In genomic region chr19:5871273-5871672, GRCm38 (mm10) we compare ENCODE assay signal across 10 mouse cellular contexts. TPM values are rescaled to one million over a fixed set of nuclear protein-coding genes. Genes with fewer than 3 reads are reported as not detected.
A peak's percentile ranks its signal among the peaks of the same experiment; 100 is the strongest.
DNase-seq lines count a peak whose midpoint lies in the region; ATAC-seq and TF ChIP-seq lines count a peak whose summit lies in the region.
"Had no signal": no experiment of that assay in that cellular context is flagged by ENCODE, and none has a peak within 500 bp of the region (broad histone marks: within the 10 kb centered on the region; RNA-seq: fewer than 3 reads in every experiment).

No protein-coding gene starts in this region.

- peak overlapping the region; percentile 82 for H3K27ac ChIP-seq in kidney, embryonic 16.5 days (ENCODE audit: low read length)
- H3K27ac ChIP-seq in forebrain, embryonic 16.5 days (ENCODE audit: low read length), result no peak overlapping the region
- H3K27ac ChIP-seq in limb, embryonic 11.5 days (replicated peaks; ENCODE audit: low read depth, low read length), result peak overlapping the region; percentile 85
- H3K27ac ChIP-seq in midbrain, embryonic 13.5 days, result peak overlapping the region; percentile 35; the same call in 1 of the 2 replicates
- no peak overlapping the region for H3K27ac ChIP-seq in layer of hippocampus, adult 2 months
- H3K27ac ChIP-seq: macrophage had no signal

- H3K4me3 ChIP-seq in kidney, embryonic 16.5 days (ENCODE audit: low read length), result no peak overlapping the region
- H3K4me3 ChIP-seq in forebrain, embryonic 16.5 days (replicated peaks; ENCODE audit: low read length), result no peak overlapping the region
- H3K4me3 ChIP-seq in limb, embryonic 11.5 days (ENCODE audit: low read depth, low read length), result no peak overlapping the region
- H3K4me3 ChIP-seq in midbrain, embryonic 13.5 days (replicated peaks), result no peak overlapping the region
- no peak overlapping the region for H3K4me3 ChIP-seq in layer of hippocampus, adult 2 months

- DNase-seq in kidney, adult 18-20 months, result no peak
- DNase-seq in limb, embryonic 11.5 days (ENCODE audit: low spot score), result peak; percentile 76
- no peak for DNase-seq in right cerebral cortex, postnatal 25 days
- no peak for DNase-seq in layer of hippocampus, adult 2 months (ENCODE audit: low spot score in 2 of 2)
- DNase-seq in layer of hippocampus, postnatal 14 days (ENCODE audit: low spot score in 2 of 2), result no peak

- no peaks in the 10 kb centered on the region for H3K9me3 ChIP-seq in kidney, embryonic 16.5 days (ENCODE audit: low read length)
- no peaks in the 10 kb centered on the region for H3K9me3 ChIP-seq in forebrain, embryonic 16.5 days (ENCODE audit: control insufficient read depth, low read length)
- no peaks in the 10 kb centered on the region for H3K9me3 ChIP-seq in limb, embryonic 11.5 days (ENCODE audit: control insufficient read depth, low read length)
- no peaks in the 10 kb centered on the region for H3K9me3 ChIP-seq in midbrain, embryonic 13.5 days

- H3K36me3 ChIP-seq in kidney, embryonic 16.5 days (ENCODE audit: insufficient read depth, low read length), result peaks cover 24% of the 10 kb centered on the region
- 0 out of 2 replicates have a peak, but pooled peaks cover 5% of the 10 kb centered on the region for H3K36me3 ChIP-seq in forebrain, embryonic 16.5 days (ENCODE audit: control insufficient read depth, insufficient read depth)
- H3K36me3 ChIP-seq in limb, embryonic 11.5 days (ENCODE audit: control insufficient read depth, insufficient read depth, low read length), result peaks cover 12% of the 10 kb centered on the region
- peaks cover 53% of the 10 kb centered on the region for H3K36me3 ChIP-seq in midbrain, embryonic 13.5 days

- WGBS in kidney, embryonic 16.5 days, result 4% methylated on average over 7 of the region's 7 CpGs
- 9% methylated on average over 7 of the region's 7 CpGs for WGBS in forebrain, embryonic 16.5 days
- 3% methylated on average over 6 of the region's 7 CpGs for WGBS in limb, embryonic 11.5 days
- 5% methylated on average over 7 of the region's 7 CpGs for WGBS in midbrain, embryonic 13.5 days

- peak overlapping the region; percentile 62 for H3K9ac ChIP-seq in kidney, embryonic 16.5 days (replicated peaks; ENCODE audit: low read length)
- H3K9ac ChIP-seq in forebrain, embryonic 16.5 days (replicated peaks; ENCODE audit: low read depth, low read length), result no peak overlapping the region; the same call in 1 of the 2 replicates
- peak overlapping the region; percentile 43 for H3K9ac ChIP-seq in limb, embryonic 11.5 days (ENCODE audit: low read length)
- peak overlapping the region; percentile 32; the same call in 1 of the 2 replicates for H3K9ac ChIP-seq in midbrain, embryonic 13.5 days (replicated peaks)

- H3K27me3 ChIP-seq in kidney, embryonic 16.5 days (ENCODE audit: insufficient read depth, low read length), result no peaks in the 10 kb centered on the region
- H3K27me3 ChIP-seq in forebrain, embryonic 16.5 days (replicated peaks; ENCODE audit: control insufficient read depth, insufficient read depth, low read length), result no peaks in the 10 kb centered on the region
- no peaks in the 10 kb centered on the region for H3K27me3 ChIP-seq in limb, embryonic 11.5 days (ENCODE audit: control insufficient read depth, insufficient read depth, low read length)
- no peaks in the 10 kb centered on the region for H3K27me3 ChIP-seq in midbrain, embryonic 13.5 days
- H3K27me3 ChIP-seq: Patski had no signal

- TF ChIP-seq CTCF in layer of hippocampus, adult 2 months (conservative IDR thresholded peaks at IDR 0.05), result no peak

- H3K4me2 ChIP-seq in kidney, embryonic 16.5 days (replicated peaks; ENCODE audit: low read depth, low read length), result peak overlapping the region; percentile 38
- no peak overlapping the region for H3K4me2 ChIP-seq in forebrain, embryonic 16.5 days (ENCODE audit: low read length)
- peak overlapping the region; percentile 28; the same call in 1 of the 2 replicates for H3K4me2 ChIP-seq in limb, embryonic 11.5 days (ENCODE audit: low read depth, severe bottlenecking)
- peak overlapping the region; percentile 14; the same call in 1 of the 2 replicates for H3K4me2 ChIP-seq in midbrain, embryonic 13.5 days (replicated peaks)

- H3K4me1 ChIP-seq in kidney, embryonic 16.5 days (ENCODE audit: insufficient read depth, low read length), result peaks cover 40% of the 10 kb centered on the region
- peaks cover 20% of the 10 kb centered on the region for H3K4me1 ChIP-seq in forebrain, embryonic 16.5 days (replicated peaks; ENCODE audit: control insufficient read depth, insufficient read depth, low read length)
- peaks cover 21% of the 10 kb centered on the region for H3K4me1 ChIP-seq in limb, embryonic 11.5 days (ENCODE audit: control insufficient read depth, insufficient read depth, low read length)
- peaks cover 37% of the 10 kb centered on the region for H3K4me1 ChIP-seq in midbrain, embryonic 13.5 days (replicated peaks)

- ATAC-seq in kidney, embryonic 16.5 days (ENCODE audit: low FRiP score, low TSS enrichment), result peak; percentile 75
- ATAC-seq in forebrain, embryonic 16.5 days, result 0 out of 2 replicates have a peak, but pooled peaks have one; percentile 14
- ATAC-seq in limb, embryonic 11.5 days (ENCODE audit: insufficient number of reproducible peaks, low FRiP score, low TSS enrichment, low read depth), result peak; percentile 80
- ATAC-seq in midbrain, embryonic 13.5 days, result peak; percentile 35
- ATAC-seq: Patski had no signal

RNA-seq across cellular contexts. Expression of gene Frmd8, which starts 3.8 kb away (rescaled TPM):
- polyA plus RNA-seq in kidney, embryonic 16.5 days (2015; fragmentation: Nextera tagmentation; extraction: Ambion mirVana), result 50.6 and 52.9 TPM in 2 replicates
- 20.9 and 21.5 TPM in 2 replicates for polyA plus RNA-seq in forebrain, embryonic 16.5 days (2015; fragmentation: Nextera tagmentation; extraction: Ambion mirVana)
- polyA plus RNA-seq in limb, embryonic 11.5 days (2014; fragmentation: Nextera tagmentation; extraction: Ambion mirVana), result 21.2 and 24.4 TPM in 2 replicates
- 16.8 and 19.0 TPM in 2 replicates for polyA plus RNA-seq in midbrain, embryonic 13.5 days (2015; fragmentation: Nextera tagmentation; extraction: Ambion mirVana)
- 10 to 100 TPM in 1 of 2 experiments, 1 to 10 TPM in 1; 9.5 to 10.6 TPM for total RNA-seq in layer of hippocampus, adult 2 months (2021)
- total RNA-seq in layer of hippocampus, postnatal 14 days (2021), result 10 to 100 TPM; 19.8 to 20.1 TPM

RNA-seq across cellular contexts. Expression of gene Slc25a45, which starts 6.3 kb away (rescaled TPM):
- polyA plus RNA-seq in kidney, embryonic 16.5 days (2015; fragmentation: Nextera tagmentation; extraction: Ambion mirVana), result 14.8 and 15.7 TPM in 2 replicates
- 1.5 and 2.0 TPM in 2 replicates for polyA plus RNA-seq in forebrain, embryonic 16.5 days (2015; fragmentation: Nextera tagmentation; extraction: Ambion mirVana)
- 1.5 TPM in 2 replicates for polyA plus RNA-seq in limb, embryonic 11.5 days (2014; fragmentation: Nextera tagmentation; extraction: Ambion mirVana)
- polyA plus RNA-seq in midbrain, embryonic 13.5 days (2015; fragmentation: Nextera tagmentation; extraction: Ambion mirVana), result 1.4 and 2.0 TPM in 2 replicates
- total RNA-seq in layer of hippocampus, adult 2 months (2021), result 1 to 10 TPM; 3.5 to 3.6 TPM
- 1 to 10 TPM; 3.6 to 3.7 TPM for total RNA-seq in layer of hippocampus, postnatal 14 days (2021)

RNA-seq across cellular contexts. Expression of gene Tigd3, which starts 22.7 kb away (rescaled TPM):
- polyA plus RNA-seq in kidney, embryonic 16.5 days (2015; fragmentation: Nextera tagmentation; extraction: Ambion mirVana), result 3.7 and 4.4 TPM in 2 replicates
- 11.0 and 13.7 TPM in 2 replicates for polyA plus RNA-seq in forebrain, embryonic 16.5 days (2015; fragmentation: Nextera tagmentation; extraction: Ambion mirVana)
- 4.7 and 5.1 TPM in 2 replicates for polyA plus RNA-seq in limb, embryonic 11.5 days (2014; fragmentation: Nextera tagmentation; extraction: Ambion mirVana)
- polyA plus RNA-seq in midbrain, embryonic 13.5 days (2015; fragmentation: Nextera tagmentation; extraction: Ambion mirVana), result 16.4 and 16.9 TPM in 2 replicates
- total RNA-seq in layer of hippocampus, adult 2 months (2021), result 1 to 10 TPM; 2.5 to 3.2 TPM
- total RNA-seq in layer of hippocampus, postnatal 14 days (2021), result 1 to 10 TPM; 3.4 to 4.2 TPM

RNA-seq across cellular contexts. Expression of gene Dpf2, which starts 41.5 kb away (rescaled TPM):
- 185 and 188 TPM in 2 replicates for polyA plus RNA-seq in kidney, embryonic 16.5 days (2015; fragmentation: Nextera tagmentation; extraction: Ambion mirVana)
- 124 and 126 TPM in 2 replicates for polyA plus RNA-seq in forebrain, embryonic 16.5 days (2015; fragmentation: Nextera tagmentation; extraction: Ambion mirVana)
- polyA plus RNA-seq in limb, embryonic 11.5 days (2014; fragmentation: Nextera tagmentation; extraction: Ambion mirVana), result 209 and 218 TPM in 2 replicates
- 157 and 158 TPM in 2 replicates for polyA plus RNA-seq in midbrain, embryonic 13.5 days (2015; fragmentation: Nextera tagmentation; extraction: Ambion mirVana)
- total RNA-seq in layer of hippocampus, adult 2 months (2021), result 10 to 100 TPM; 94.1 to 95.3 TPM
- 10 to 100 TPM; 78.1 to 92.3 TPM for total RNA-seq in layer of hippocampus, postnatal 14 days (2021)

RNA-seq across cellular contexts. Expression of gene Cdc42ep2, which starts 53.3 kb away (rescaled TPM):
- 16.5 and 17.3 TPM in 2 replicates for polyA plus RNA-seq in kidney, embryonic 16.5 days (2015; fragmentation: Nextera tagmentation; extraction: Ambion mirVana)
- polyA plus RNA-seq in forebrain, embryonic 16.5 days (2015; fragmentation: Nextera tagmentation; extraction: Ambion mirVana), result 11.1 and 12.4 TPM in 2 replicates
- 1.5 and 2.2 TPM in 2 replicates for polyA plus RNA-seq in limb, embryonic 11.5 days (2014; fragmentation: Nextera tagmentation; extraction: Ambion mirVana)
- polyA plus RNA-seq in midbrain, embryonic 13.5 days (2015; fragmentation: Nextera tagmentation; extraction: Ambion mirVana), result 7.5 and 7.8 TPM in 2 replicates
- 1 to 10 TPM; 3.4 to 3.8 TPM for total RNA-seq in layer of hippocampus, adult 2 months (2021)
- 1 to 10 TPM; 4.7 to 5.7 TPM for total RNA-seq in layer of hippocampus, postnatal 14 days (2021)

Comparison
In these comparisons a context has a peak if more than half of its experiments do, and no peak if none do; other contexts are left out.
1. ATAC-seq: peak in every context shown above with its lines; median percentile 80 in limb, embryonic 11.5 days; 75 in kidney, embryonic 16.5 days; 35 in midbrain, embryonic 13.5 days; 14 in forebrain, embryonic 16.5 days.
2. H3K27ac ChIP-seq: peak in kidney, embryonic 16.5 days (single experiment), limb, embryonic 11.5 days (single experiment) and midbrain, embryonic 13.5 days (single experiment); none in forebrain, embryonic 16.5 days (single experiment) and layer of hippocampus, adult 2 months (single experiment).